Mouse (Mus musculus) CD8-positive naive resting alpha-beta T cell, adult 57 days (primary cell): ENCODE results near the gene Dtd1. TPM values are rescaled to one million over a fixed set of nuclear protein-coding genes. Genes with fewer than 3 reads are reported as not detected.

Source experiments
- total RNA-seq: library from RNA; stranded (reverse); gene quantifications from one replicate; pipeline ENCODE4 v1.2.4, GENCODE M21; 2023

Gene Dtd1
- total RNA-seq = 28.9 TPM

DNA sequence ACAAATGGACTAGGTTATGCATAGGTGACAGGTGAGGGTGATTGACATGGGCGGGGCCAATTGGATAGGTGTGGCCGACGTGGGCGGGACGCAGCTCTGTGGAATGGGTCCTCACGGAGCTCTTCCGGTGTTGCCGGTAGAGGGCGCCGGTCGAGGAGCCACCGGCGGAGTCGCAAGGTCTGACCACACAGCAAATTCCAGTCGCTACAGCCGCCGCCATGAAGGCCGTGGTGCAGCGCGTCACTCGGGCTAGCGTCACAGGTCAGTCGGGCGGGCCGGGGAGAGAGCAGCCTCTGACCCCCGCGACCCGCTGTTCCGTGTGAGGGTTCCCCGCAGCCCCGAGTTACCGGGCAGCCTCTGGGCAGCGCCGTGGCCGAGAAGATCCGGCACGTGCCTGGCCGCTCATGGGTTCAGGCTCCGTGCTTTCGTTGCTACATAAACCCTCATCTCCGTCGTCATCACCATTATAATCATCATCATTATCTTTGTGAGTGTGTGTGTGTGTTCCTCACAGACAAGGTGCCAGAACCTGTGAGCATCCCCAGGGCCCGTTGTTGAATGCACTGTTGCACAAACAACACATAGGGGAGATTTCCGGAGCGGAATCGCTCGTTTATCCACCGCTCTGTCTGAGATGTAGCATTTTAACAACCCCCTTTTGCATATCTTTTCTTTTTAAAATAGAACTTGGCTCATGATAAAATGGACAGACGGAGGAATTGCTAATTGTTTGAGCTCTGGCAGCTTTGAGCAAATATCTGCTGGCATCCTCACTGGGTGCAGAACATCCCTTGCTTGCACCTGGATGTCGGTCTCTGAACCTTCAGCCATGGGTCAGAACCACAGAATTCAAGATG, at the start of gene Dtd1:
Dtd1 (plus strand) TSS at position 67 of the 857 bp plus-strand sequence.

DNA sequence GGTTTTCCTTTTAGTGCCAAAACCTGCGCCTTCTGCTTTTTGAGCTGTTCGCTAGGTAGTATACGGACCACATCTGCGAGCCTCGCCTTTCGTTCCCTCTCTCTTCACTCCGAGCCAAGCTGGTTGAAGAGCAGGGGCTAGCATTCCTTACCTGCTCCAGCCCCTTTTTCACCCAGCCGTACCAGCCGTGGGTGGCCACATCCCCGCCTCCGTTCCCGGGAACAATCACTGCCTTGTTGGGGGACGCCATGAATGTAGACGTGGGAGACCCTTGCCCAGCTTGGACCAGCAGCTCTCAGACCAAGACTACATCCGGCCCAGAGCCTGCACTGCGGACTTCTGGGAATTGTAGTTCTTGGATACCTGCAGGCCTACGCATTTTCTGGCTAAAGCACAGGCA, 49.2 kb upstream of the Dtd1 start, which contains the start of gene Rbbp9:
Rbbp9 (minus strand) TSS at position 341 of the 400 bp plus-strand sequence.

GRCm38 (mm10) chr2:144555820-144556552, 43.7 kb upstream of the Dtd1 start, which contains the start of gene Sec23b:
Gene Sec23b (plus strand): TSS chr2:144556229.

DNA sequence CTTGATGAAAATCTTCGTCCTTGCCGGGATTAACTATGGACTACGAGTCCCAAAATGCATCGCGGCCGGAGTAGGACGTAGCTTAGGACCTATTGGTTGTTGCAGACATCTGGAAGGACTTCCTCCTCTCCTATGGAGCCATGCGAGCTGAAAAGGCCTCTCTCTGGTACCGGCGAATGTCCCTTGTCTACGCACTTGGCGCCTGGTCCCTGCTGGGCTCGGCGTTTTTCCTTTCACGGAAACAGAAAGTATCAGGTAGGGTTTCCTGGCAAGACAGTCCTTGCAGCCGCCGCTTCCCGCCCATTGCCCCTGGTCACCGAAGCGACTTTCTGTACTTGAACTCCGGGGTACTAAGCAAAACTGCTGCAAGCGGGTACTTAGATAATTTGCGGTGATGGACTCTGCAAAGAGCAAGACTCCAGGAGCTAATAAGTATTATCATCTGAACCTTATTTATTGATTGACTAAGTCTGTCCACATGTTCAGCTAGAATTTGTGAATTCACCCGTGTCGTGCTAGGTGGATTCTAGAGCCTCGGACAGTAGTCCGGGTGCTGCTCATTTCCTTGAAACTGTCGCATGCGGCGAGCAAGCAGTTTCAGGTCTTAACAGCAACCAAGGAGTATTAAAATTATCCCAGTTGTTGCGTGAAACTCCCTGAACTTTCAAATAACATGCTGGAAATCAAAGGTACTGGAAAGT, 5.6 kb upstream of the Dtd1 start, which contains the start of gene Smim26:
Smim26 (plus strand) TSS at position 104 of the 701 bp plus-strand sequence.

Other genes starting within 250 kb of the Dtd1 start
- gene Kat14, start 230.9 kb upstream of the Dtd1 start, total RNA-seq = 31.8 TPM
- gene Pet117, start 230.9 kb upstream of the Dtd1 start, total RNA-seq = not detected
- not detected for gene Dzank1, start 72.5 kb upstream of the Dtd1 start, total RNA-seq
- gene Polr3f, start 72.2 kb upstream of the Dtd1 start, total RNA-seq = 36.2 TPM
- 3.3 TPM for gene Rbbp9, start 49.0 kb upstream of the Dtd1 start, total RNA-seq
- gene Sec23b, start 43.7 kb upstream of the Dtd1 start, total RNA-seq = 61.2 TPM
- 16.4 TPM for gene Smim26, start 5.8 kb upstream of the Dtd1 start, total RNA-seq
- gene Scp2d1, start 223.8 kb downstream of the Dtd1 start, total RNA-seq = not detected